Mouse (Mus musculus) small intestine, adult 2 months (tissue): ENCODE data around the gene Pkp4.

ENCODE experiments used
- CTCF ChIP-seq: fragments of 200-500 bp; IDR thresholded peaks from 2 replicates; pipeline ENCODE4 v1.5.1; 2012; ENCODE audit warnings: low read depth, mild to moderate bottlenecking, control low read depth, inconsistent platforms, low read length, moderate library complexity, mixed read lengths; ENCODE audit not compliant: insufficient replicate concordance, insufficient read length; ENCODE audit errors: extremely low read depth
- POLR2A ChIP-seq: fragments of 200-500 bp; IDR thresholded peaks from 2 replicates; pipeline ENCODE4 v1.6.1; 2012; ENCODE audit warnings: low read depth, mild to moderate bottlenecking, control low read depth, inconsistent platforms, low read length, moderate library complexity

- TF ChIP-seq POLR2A (no peak), CTCF (no peak)
These were observed 178.3 kb downstream of the Pkp4 start for GRCm38 (mm10) chr2:59338926-59339325.
